Mouse (Mus musculus) gastrocnemius, postnatal 10 days (tissue): ENCODE measurements around the gene Rab5c. TPM values are rescaled to one million over a fixed set of nuclear protein-coding genes. Genes with fewer than 3 reads are reported as not detected.

ENCODE experiments used
- DNase-seq: peaks from one replicate; pipeline ENCODE4 v3.0.0; 2021; ENCODE audit warnings: mixed read lengths
- long read RNA-seq, 2 experiments: library from polyadenylated mRNA; stranded (forward); transcript quantifications; one replicate each; pipeline ENCODE4 v2.0.0; 2021
- total RNA-seq, 2 experiments: library from RNA; stranded (reverse); gene quantifications; 2 replicates each; pipeline ENCODE4 v1.2.3; 2021

Gene Rab5c
- 10 to 100 TPM; 63.0 to 64.7 TPM for total RNA-seq
- long read RNA-seq, experiment 1, transcript Rab5c-202 (6 exons, 1,915 nt) = major isoform, 8 of 12 reads
- long read RNA-seq, experiment 1, partial matches to known transcripts = 1 of 12 reads
- long read RNA-seq, experiment 1, other reads (novel, unspliced or antisense) = 3 of 12 reads
- long read RNA-seq, experiment 2, transcript Rab5c-202 (6 exons, 1,915 nt) = major isoform, 8 of 10 reads
- long read RNA-seq, experiment 2, partial matches to known transcripts = 1 of 10 reads
- long read RNA-seq, experiment 2, other reads (novel, unspliced or antisense) = 1 of 10 reads

- DNase-seq = peak; percentile 95
These were observed at the start of gene Rab5c for GRCm38 (mm10) chr11:100738066-100738604. Rab5c (minus strand) TSS chr11:100738215.

GRCm38 (mm10) chr11:100785774-100786173, 47.8 kb upstream of the Rab5c start:
- DNase-seq = no peak

- DNase-seq = no peak
These were observed 46.3 kb upstream of the Rab5c start for GRCm38 (mm10) chr11:100784286-100784685.

GRCm38 (mm10) chr11:100782568-100782967, 44.6 kb upstream of the Rab5c start:
- DNase-seq = no peak

- no peak for DNase-seq
These were observed 43.9 kb upstream of the Rab5c start for GRCm38 (mm10) chr11:100781763-100782475.

- DNase-seq = no peak
These were observed 42.2 kb upstream of the Rab5c start for GRCm38 (mm10) chr11:100780247-100780646.

GRCm38 (mm10) chr11:100778069-100778468, 40.1 kb upstream of the Rab5c start:
- no peak for DNase-seq

- no peak for DNase-seq
These were observed 37.9 kb upstream of the Rab5c start for GRCm38 (mm10) chr11:100775921-100776320.

GRCm38 (mm10) chr11:100774261-100774660, 36.2 kb upstream of the Rab5c start:
- no peak for DNase-seq

GRCm38 (mm10) chr11:100770646-100771408, 32.8 kb upstream of the Rab5c start, which contains the start of gene Ghdc:
Ghdc (minus strand) TSS chr11:100770957.
- peak; percentile 76 for DNase-seq

GRCm38 (mm10) chr11:100769980-100770379, 32.0 kb upstream of the Rab5c start:
- no peak for DNase-seq

- DNase-seq = no peak
These were observed 29.9 kb upstream of the Rab5c start for GRCm38 (mm10) chr11:100767871-100768270.

- no peak for DNase-seq
These were observed 28.7 kb upstream of the Rab5c start for GRCm38 (mm10) chr11:100766726-100767125.

- no peak for DNase-seq
These were observed 24.8 kb upstream of the Rab5c start, which contains the start of gene Hcrt for GRCm38 (mm10) chr11:100762831-100763230. Hcrt (minus strand) TSS chr11:100762931.

GRCm38 (mm10) chr11:100761547-100762045, 23.6 kb upstream of the Rab5c start:
- peak; percentile 92 for DNase-seq

GRCm38 (mm10) chr11:100759611-100760233, 21.7 kb upstream of the Rab5c start, which contains the start of gene Kcnh4:
Kcnh4 (minus strand) TSS chr11:100759942.
- DNase-seq = no peak

- DNase-seq = peak; percentile 62
These were observed 20.9 kb upstream of the Rab5c start for GRCm38 (mm10) chr11:100758707-100759610.

- DNase-seq = no peak
These were observed 19.6 kb upstream of the Rab5c start for GRCm38 (mm10) chr11:100757566-100757965.

- no peak for DNase-seq
These were observed 18.5 kb upstream of the Rab5c start for GRCm38 (mm10) chr11:100756476-100756875.

GRCm38 (mm10) chr11:100754693-100755057, 16.7 kb upstream of the Rab5c start:
- no peak for DNase-seq
